Mouse (Mus musculus): Measurements from ENCODE around the gene Usp7. TPM values are rescaled to one million over a fixed set of nuclear protein-coding genes. Genes with fewer than 3 reads are reported as not detected.
A peak's percentile ranks its signal among the peaks of the same experiment; 100 is the strongest.

The Usp7 gene
- polyA plus RNA-seq, 1 experiment from 2014 or later = 22.7 TPM

DNA sequence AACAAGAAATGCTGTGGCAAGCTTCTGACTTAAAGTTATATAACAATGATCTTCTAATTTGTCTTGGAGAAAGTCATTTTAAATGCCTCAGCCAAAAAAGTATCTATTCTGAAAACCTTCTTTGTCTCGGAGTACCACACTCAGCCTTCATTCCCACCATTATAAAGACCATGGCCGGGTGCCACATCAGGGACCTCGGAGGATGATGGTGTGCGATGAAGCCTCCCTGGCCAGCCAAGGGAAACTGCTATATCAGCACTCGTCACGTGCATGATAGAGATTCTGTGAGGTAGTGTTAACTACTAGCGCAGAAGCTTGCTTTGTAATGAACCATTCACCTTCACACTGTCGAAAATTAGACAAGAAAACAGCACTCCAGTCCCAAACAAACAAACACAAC lies 92.6 kb downstream of the Usp7 start:
- 88% methylated on average over 8 of the region's 8 CpGs for WGBS
- ATAC-seq (replicated peaks; ENCODE audit: low FRiP score, low read depth) (no peak), DNase-seq (ENCODE audit: low spot score) (no peak)
- Histone ChIP-seq H3K27ac (no peak overlapping the region), H3K36me3 (ENCODE audit: insufficient read depth, low read length) (peaks cover 67% of the 10 kb centered on the region), H3K4me2 (ENCODE audit: low read length) (no peak overlapping the region), H3K9me3 (replicated peaks; ENCODE audit: low read length) (no peaks in the 10 kb centered on the region), H3K4me1 (replicated peaks; ENCODE audit: insufficient read depth, low read length) (no peaks in the 10 kb centered on the region), H3K9ac (ENCODE audit: low read depth, low read length) (no peak overlapping the region), H3K4me3 (replicated peaks; ENCODE audit: low read depth, low read length) (no peak overlapping the region), H3K27me3 (ENCODE audit: insufficient read depth, low read length) (no peaks in the 10 kb centered on the region)
- TF ChIP-seq CTCF (IDR thresholded peaks at IDR 0.05; ENCODE audit: low read depth) = no peak

DNA sequence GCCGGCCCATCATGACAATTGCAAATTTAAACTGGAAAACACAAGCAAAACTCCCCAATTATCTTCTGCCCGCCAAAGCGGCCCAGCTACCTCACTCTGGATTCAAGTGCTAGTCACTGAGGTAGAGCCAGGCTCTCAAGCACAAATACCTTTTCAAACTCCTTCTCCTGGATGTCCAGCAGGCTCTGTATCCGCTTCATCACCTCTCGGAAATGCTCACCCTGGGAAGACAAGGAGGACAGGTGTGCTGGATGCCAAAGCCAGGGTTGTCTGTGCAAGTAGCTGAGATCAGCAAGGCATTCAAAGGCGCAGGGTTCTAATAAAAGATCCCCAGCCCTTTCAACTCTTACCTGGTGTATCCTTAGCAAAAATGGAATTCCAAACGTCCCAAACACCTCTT lies 100.9 kb downstream of the Usp7 start:
- H3K36me3 ChIP-seq (ENCODE audit: insufficient read depth, low read length) = peaks cover 65% of the 10 kb centered on the region
- H3K9ac ChIP-seq (ENCODE audit: low read depth, low read length) = no peak overlapping the region
- WGBS = 92% methylated on average over 7 of the region's 7 CpGs
- no peak overlapping the region for H3K4me2 ChIP-seq (ENCODE audit: low read length)
- no peak overlapping the region for H3K27ac ChIP-seq
- no peaks in the 10 kb centered on the region for H3K27me3 ChIP-seq (ENCODE audit: insufficient read depth, low read length)
- no peak for TF ChIP-seq CTCF (IDR thresholded peaks at IDR 0.05; ENCODE audit: low read depth)
- no peak overlapping the region for H3K4me3 ChIP-seq (replicated peaks; ENCODE audit: low read depth, low read length)
- no peaks in the 10 kb centered on the region for H3K9me3 ChIP-seq (replicated peaks; ENCODE audit: low read length)
- ATAC-seq (replicated peaks; ENCODE audit: low FRiP score, low read depth) (no peak), DNase-seq (ENCODE audit: low spot score) (no peak)
- H3K4me1 ChIP-seq (replicated peaks; ENCODE audit: insufficient read depth, low read length) = no peaks in the 10 kb centered on the region

DNA sequence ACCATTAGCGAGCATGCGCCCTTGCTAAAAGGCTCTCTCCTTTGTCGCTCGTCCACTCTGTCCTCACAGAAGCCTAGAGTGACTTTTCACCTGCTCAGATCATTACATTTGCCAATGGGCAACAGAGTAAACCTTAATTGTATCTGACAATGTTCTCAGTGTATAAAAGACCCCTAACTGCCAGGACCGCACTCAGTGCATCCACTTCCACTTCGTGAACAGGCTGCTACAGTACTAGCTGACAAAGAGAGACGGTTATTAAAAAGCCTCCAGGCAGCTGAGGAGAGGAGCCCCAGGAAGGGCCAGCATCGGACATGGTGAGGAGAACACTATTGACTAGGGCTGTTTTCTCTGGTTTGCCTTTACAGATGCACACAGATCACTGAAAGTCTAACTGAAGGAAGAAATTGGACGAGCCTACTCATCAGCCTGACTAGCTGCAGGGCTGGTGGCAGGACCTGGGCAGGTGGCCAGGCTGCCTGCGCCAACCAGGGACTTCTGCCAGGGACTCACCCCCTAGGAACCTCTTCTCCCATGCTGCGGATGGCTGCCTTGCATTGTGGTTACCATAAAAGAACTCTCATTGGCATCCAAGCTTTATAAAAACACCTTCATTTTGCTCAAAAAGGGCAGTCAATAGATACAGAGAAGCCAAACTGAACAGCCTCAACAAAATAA lies 102.0 kb downstream of the Usp7 start:
- ATAC-seq (replicated peaks; ENCODE audit: low FRiP score, low read depth) (no peak), DNase-seq (ENCODE audit: low spot score) (no peak)
- Histone ChIP-seq H3K4me3 (replicated peaks; ENCODE audit: low read depth, low read length) (no peak overlapping the region), H3K27ac (no peak overlapping the region), H3K9ac (ENCODE audit: low read depth, low read length) (no peak overlapping the region), H3K4me1 (replicated peaks; ENCODE audit: insufficient read depth, low read length) (no peaks in the 10 kb centered on the region), H3K27me3 (ENCODE audit: insufficient read depth, low read length) (no peaks in the 10 kb centered on the region), H3K36me3 (ENCODE audit: insufficient read depth, low read length) (peaks cover 59% of the 10 kb centered on the region), H3K4me2 (ENCODE audit: low read length) (no peak overlapping the region), H3K9me3 (replicated peaks; ENCODE audit: low read length) (no peaks in the 10 kb centered on the region)
- TF ChIP-seq CTCF (IDR thresholded peaks at IDR 0.05; ENCODE audit: low read depth) = no peak
- WGBS = 92% methylated on average over 11 of the region's 11 CpGs

DNA sequence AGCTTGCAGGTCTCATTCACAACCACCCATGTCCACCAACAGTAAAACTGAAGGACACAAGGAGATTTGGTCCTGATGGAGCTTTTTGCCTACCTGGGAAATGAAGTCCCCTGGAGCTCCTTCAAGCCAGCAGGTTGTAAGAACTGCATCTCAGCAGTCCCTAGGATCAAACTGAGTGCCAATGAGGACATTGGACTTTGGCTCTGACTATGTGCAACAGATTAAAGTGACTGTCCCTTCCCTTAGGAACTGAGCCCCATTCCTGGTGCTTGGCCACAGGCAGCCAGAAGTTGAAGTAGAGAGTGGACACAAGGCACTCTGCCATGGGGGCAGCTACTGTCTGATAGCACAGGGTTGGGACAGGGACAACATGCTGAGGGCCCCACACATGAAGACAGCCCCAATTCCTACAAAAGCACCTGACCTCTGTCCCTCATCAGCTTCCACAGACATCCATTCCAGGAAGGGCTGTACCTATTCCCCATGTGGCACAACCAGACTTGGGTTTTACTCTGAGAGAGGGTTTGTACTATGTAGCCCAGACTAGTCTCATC lies 104.5 kb downstream of the Usp7 start:
- no peaks in the 10 kb centered on the region for H3K27me3 ChIP-seq (ENCODE audit: insufficient read depth, low read length)
- H3K9ac ChIP-seq (ENCODE audit: low read depth, low read length) = no peak overlapping the region
- DNase-seq (ENCODE audit: low spot score) (no peak), ATAC-seq (replicated peaks; ENCODE audit: low FRiP score, low read depth) (no peak)
- H3K4me1 ChIP-seq (replicated peaks; ENCODE audit: insufficient read depth, low read length) = no peaks in the 10 kb centered on the region
- no peaks in the 10 kb centered on the region for H3K9me3 ChIP-seq (replicated peaks; ENCODE audit: low read length)
- H3K36me3 ChIP-seq (ENCODE audit: insufficient read depth, low read length) = peaks cover 36% of the 10 kb centered on the region
- TF ChIP-seq CTCF (IDR thresholded peaks at IDR 0.05; ENCODE audit: low read depth) = no peak
- no peak overlapping the region for H3K4me2 ChIP-seq (ENCODE audit: low read length)
- H3K4me3 ChIP-seq (replicated peaks; ENCODE audit: low read depth, low read length) = no peak overlapping the region
- no peak overlapping the region for H3K27ac ChIP-seq

DNA sequence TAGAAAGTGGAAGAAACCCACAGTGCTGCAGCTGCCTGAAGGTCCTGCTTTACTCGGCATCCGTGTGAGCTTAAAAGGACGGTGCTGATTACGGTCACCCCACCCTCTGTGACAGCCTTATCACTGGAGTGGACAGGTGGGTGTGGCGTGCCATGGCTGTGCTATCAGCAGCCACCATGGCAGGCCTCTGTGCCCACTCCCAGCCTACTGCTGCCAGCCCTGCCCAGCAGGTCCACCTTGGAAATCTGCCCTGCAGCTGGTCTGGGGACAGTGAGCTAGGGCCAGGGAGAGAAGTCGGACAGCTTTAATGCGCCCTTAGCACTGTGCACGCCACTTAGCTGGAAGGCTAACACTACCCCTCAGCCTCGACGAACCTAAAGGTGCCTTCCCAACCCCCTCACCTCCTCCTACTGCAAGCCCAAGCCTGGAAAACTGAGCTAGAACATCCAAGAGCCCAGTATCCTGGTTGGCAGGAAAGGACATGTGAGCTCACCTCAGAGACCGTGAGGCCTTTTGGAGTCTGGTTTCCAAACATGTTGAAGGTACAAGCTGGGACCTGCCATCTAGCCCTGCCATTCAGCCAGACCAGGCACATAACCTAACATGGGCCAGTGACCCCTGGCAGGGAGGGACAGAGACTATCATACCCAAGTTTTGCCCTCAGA lies 105.1 kb downstream of the Usp7 start:
- Histone ChIP-seq H3K27me3 (ENCODE audit: insufficient read depth, low read length) (no peaks in the 10 kb centered on the region), H3K4me1 (replicated peaks; ENCODE audit: insufficient read depth, low read length) (no peaks in the 10 kb centered on the region), H3K4me2 (ENCODE audit: low read length) (no peak overlapping the region), H3K4me3 (replicated peaks; ENCODE audit: low read depth, low read length) (no peak overlapping the region), H3K27ac (no peak overlapping the region), H3K9me3 (replicated peaks; ENCODE audit: low read length) (no peaks in the 10 kb centered on the region), H3K36me3 (ENCODE audit: insufficient read depth, low read length) (peaks cover 30% of the 10 kb centered on the region), H3K9ac (ENCODE audit: low read depth, low read length) (no peak overlapping the region)
- no peak for DNase-seq (ENCODE audit: low spot score)
- ATAC-seq (replicated peaks; ENCODE audit: low FRiP score, low read depth) = peak; percentile 10; the same call in 1 of the 2 replicates
- no peak for TF ChIP-seq CTCF (IDR thresholded peaks at IDR 0.05; ENCODE audit: low read depth)
- WGBS = 81% methylated on average over 11 of the region's 11 CpGs

DNA sequence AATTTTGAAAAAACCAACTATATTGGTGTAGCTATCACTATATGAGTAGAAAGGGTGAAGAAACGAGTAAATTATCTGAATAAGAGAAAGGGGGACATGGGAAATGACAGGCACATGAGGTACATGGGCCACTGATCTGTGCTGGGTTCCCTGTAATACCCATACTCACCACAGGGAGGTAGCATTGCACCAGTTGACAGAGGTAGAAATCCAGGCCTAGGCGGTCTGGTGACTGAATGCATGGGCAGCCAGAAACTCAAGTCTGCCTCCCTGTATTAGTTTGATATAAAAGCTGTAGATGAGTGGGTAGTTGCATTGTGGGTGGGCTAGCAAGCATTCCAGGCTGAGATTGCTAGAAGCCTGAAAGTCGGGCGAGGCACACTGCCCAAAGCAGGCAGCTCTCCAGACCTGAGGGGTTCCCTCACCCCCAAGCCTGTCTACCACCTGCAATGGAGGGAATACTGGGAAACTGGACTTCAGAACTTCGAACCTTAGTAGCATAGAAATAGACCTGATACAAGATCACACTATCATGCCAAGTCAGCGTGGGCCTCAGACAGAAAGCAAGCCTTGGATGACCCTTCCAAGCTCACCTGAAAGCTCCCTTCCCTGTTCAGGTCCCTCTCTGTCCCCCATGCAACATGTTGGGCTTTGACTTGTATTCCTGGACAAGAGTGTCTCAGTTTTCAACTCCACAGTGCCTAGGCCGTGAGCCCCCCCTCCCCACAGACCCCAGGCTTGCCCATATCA lies 105.8 kb downstream of the Usp7 start:
- WGBS = 68% methylated on average over 7 of the region's 7 CpGs

More for the DNA sequence above, 105.8 kb downstream of the Usp7 start:
- peak; percentile 67 for ATAC-seq (replicated peaks; ENCODE audit: low FRiP score, low read depth)
- Histone ChIP-seq H3K27me3 (ENCODE audit: insufficient read depth, low read length) (no peaks in the 10 kb centered on the region), H3K36me3 (ENCODE audit: insufficient read depth, low read length) (peaks cover 23% of the 10 kb centered on the region), H3K27ac (no peak overlapping the region), H3K4me1 (replicated peaks; ENCODE audit: insufficient read depth, low read length) (no peaks in the 10 kb centered on the region), H3K9ac (ENCODE audit: low read depth, low read length) (no peak overlapping the region), H3K4me3 (replicated peaks; ENCODE audit: low read depth, low read length) (no peak overlapping the region), H3K4me2 (ENCODE audit: low read length) (no peak overlapping the region), H3K9me3 (replicated peaks; ENCODE audit: low read length) (no peaks in the 10 kb centered on the region)
- peak; percentile 83 for DNase-seq (ENCODE audit: low spot score)
- peak; percentile 90 for TF ChIP-seq CTCF (IDR thresholded peaks at IDR 0.05; ENCODE audit: low read depth)
